Mouse (Mus musculus) adrenal gland (tissue): ENCODE results near the gene Scn5a.

ENCODE experiments used
- intact Hi-C: fragments of 180-260 bp; cut with DNase I; formaldehyde crosslinking; loops from one replicate; pipeline ENCODE4 v1.15.1; 2025
- long read RNA-seq, 2 experiments: library from polyadenylated mRNA; unstranded; transcript quantifications; one replicate each; pipeline ENCODE4 v2.0.0; 2020; ENCODE audit warnings: borderline replicate concordance in 1 of 2; ENCODE audit not compliant: insufficient replicate concordance in 1 of 2

Scn5a gene
- long read RNA-seq, experiment 1, partial matches to known transcripts, result 0 of 1 reads
- long read RNA-seq, experiment 1, other reads (novel, unspliced or antisense), result 1 of 1 reads
- long read RNA-seq, experiment 2, result 0 reads

- intact Hi-C loops, result no loop called here
These were observed at the start of gene Scn5a for GRCm38 (mm10) chr9:119578636-119579438. TSS of gene Scn5a (minus strand) at chr9:119579016.

- intact Hi-C loops, result no loop called here
These were observed 48.4 kb upstream of the Scn5a start for GRCm38 (mm10) chr9:119627227-119627626.

- intact Hi-C loops, result no loop called here
These were observed 45.3 kb upstream of the Scn5a start for GRCm38 (mm10) chr9:119624151-119624550.

GRCm38 (mm10) chr9:119614798-119615197 is 36.0 kb upstream of the Scn5a start:
- intact Hi-C loops, result no loop called here

- intact Hi-C loops, result no loop called here
These were observed 31.8 kb upstream of the Scn5a start for GRCm38 (mm10) chr9:119610563-119611166.

- intact Hi-C loops, result no loop called here
These were observed 28.1 kb upstream of the Scn5a start for GRCm38 (mm10) chr9:119606906-119607305.

- intact Hi-C loops, result no loop called here
These were observed 25.8 kb upstream of the Scn5a start for GRCm38 (mm10) chr9:119604607-119605006.

- intact Hi-C loops, result no loop called here
These were observed 19.7 kb upstream of the Scn5a start for GRCm38 (mm10) chr9:119598501-119598900.

GRCm38 (mm10) chr9:119597332-119597731 is 18.5 kb upstream of the Scn5a start:
- intact Hi-C loops, result no loop called here

- intact Hi-C loops, result no loop called here
These were observed 10.8 kb upstream of the Scn5a start for GRCm38 (mm10) chr9:119589592-119589991.

- intact Hi-C loops, result no loop called here
These were observed 10.1 kb upstream of the Scn5a start for GRCm38 (mm10) chr9:119588763-119589449.

GRCm38 (mm10) chr9:119580668-119581067 is 1.9 kb upstream of the Scn5a start:
- intact Hi-C loops, result loop anchor here (1.0 kb wide), 1 partner anchor 120 kb away; no protein-coding TSS in a partner anchor

- intact Hi-C loops, result loop anchor here (1.0 kb wide), 1 partner anchor 120 kb away; no protein-coding TSS in a partner anchor
These were observed 1.4 kb upstream of the Scn5a start for GRCm38 (mm10) chr9:119580187-119580586.

GRCm38 (mm10) chr9:119578311-119578635 is 543 bp downstream of the Scn5a start:
- intact Hi-C loops, result no loop called here

GRCm38 (mm10) chr9:119576977-119577376 is 1.8 kb downstream of the Scn5a start:
- intact Hi-C loops, result no loop called here

- intact Hi-C loops, result no loop called here
These were observed 3.1 kb downstream of the Scn5a start for GRCm38 (mm10) chr9:119575732-119576131.

GRCm38 (mm10) chr9:119574366-119574765 is 4.5 kb downstream of the Scn5a start:
- intact Hi-C loops, result no loop called here

- intact Hi-C loops, result no loop called here
These were observed 5.8 kb downstream of the Scn5a start for GRCm38 (mm10) chr9:119573009-119573408.

- intact Hi-C loops, result no loop called here
These were observed 7.4 kb downstream of the Scn5a start for GRCm38 (mm10) chr9:119571411-119571888.

- intact Hi-C loops, result no loop called here
These were observed 8.2 kb downstream of the Scn5a start for GRCm38 (mm10) chr9:119570652-119571051.

GRCm38 (mm10) chr9:119568732-119569131 is 10.1 kb downstream of the Scn5a start:
- intact Hi-C loops, result no loop called here

- intact Hi-C loops, result no loop called here
These were observed 11.0 kb downstream of the Scn5a start for GRCm38 (mm10) chr9:119567800-119568199.
